Mouse (Mus musculus): ENCODE data around the gene Hist3h2ba.

Gene Hist3h2ba

DNA sequence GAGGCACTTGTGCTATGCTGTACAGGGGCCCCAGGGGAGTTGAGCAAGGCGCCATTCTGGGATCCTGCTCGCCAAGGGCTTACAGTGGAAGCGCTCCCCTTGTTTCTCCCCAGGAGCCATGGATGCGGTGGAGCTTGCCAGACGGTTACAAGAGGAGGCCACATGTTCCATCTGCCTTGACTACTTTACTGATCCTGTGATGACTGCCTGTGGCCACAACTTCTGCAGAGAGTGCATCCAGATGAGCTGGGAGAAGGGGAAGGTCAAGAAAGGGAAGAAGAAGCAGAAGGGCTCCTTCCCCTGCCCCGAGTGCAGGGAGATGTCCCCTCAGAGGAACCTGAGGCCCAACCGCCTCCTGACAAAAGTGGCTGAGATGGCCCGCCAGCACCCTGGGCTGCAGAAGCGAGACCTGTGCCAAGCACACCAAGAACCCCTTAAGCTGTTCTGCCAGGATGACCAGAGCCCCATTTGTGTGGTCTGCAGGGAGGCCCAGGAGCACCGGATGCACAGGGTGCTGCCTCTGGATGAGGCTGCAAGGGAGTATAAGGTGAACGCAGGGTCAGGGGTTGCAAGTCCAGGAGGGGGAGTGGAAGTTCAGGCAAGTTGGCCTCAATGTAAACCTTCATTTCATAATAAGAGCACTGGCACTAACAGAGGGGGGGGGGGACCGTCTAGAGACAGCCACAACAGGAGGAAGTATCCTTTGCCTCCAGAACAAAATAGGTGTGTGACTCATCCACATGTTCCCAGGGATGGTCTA is 16.5 kb downstream of the Hist3h2ba start:
- no peak for DNase-seq

DNA sequence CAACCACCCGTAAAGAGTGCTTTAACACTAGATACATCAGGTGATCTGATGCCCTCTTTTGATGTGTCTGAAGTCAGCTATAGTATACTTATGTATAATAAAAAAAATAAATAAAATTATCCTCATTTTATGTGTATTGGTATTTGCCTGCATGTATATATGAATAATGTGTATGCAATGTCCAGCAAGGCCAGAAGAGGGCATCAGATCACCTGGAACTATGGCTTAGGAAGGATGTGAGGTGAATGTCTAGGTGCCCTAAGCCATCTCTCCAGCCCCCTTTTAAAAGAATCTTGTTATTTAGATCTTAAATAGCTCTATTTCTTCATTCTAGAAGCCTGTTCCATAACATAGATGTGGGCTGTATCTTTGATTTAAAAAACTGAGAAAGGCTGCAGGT is 18.6 kb downstream of the Hist3h2ba start:
- peak; percentile 64 to 70 for DNase-seq

DNA sequence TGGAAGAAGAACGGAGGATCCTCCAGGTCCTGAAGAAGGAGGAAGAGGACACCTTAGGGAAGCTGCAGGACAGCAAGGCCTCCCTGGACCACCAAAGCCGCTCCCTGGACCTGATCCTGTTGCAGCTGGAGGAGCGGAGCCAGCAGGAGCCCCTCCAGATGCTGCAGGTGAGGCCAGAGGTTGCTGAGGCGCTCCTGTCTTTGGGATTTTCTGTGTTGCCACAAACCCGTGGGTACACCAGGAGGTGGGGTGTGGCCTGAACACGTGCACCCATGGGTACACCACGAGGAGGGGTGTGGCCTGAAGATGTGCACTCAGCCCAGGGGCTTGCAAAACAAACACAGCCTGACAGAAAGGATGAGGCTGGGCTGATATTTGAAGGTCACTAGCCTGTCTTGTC is 19.8 kb downstream of the Hist3h2ba start:
- DNase-seq = no peak

DNA sequence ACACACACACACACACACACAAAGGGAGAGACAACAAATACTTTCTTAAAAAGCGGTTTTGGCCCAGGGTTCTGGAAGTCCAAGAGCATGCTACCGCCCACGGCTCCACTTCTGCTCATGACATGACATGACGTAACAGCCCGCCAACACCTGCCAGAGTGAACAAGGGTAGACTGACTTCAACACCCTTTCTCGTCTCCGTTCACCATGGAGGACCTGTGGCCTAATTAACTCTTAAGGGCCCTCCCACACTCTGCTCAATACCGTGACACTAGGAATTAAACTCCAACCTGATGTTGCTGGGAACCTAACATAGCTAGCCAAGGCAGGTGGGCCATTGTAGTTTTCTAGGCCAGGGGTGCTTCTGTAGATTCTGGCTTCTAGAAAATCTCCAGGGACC is 20.3 kb downstream of the Hist3h2ba start:
- DNase-seq = no peak

DNA sequence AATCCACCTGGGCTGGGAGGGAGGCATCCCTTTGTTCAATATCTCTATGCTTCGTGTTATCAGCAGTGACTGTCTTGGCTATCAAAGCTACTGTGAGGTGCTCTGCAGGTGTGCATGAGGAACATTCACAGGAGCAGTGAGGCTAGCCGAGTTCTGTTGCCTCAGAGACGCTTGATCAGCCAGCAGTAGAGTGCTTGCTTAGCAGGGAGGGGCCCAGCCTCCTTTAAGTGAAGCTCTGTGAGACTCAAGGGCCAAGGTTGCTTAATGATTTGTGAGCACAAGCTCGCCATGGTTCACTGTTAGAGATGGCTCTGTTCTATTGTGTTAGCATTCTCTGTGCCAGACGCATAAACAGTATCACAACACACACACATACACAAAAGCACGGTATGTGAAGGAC is 20.9 kb downstream of the Hist3h2ba start:
- no peak for DNase-seq

DNA sequence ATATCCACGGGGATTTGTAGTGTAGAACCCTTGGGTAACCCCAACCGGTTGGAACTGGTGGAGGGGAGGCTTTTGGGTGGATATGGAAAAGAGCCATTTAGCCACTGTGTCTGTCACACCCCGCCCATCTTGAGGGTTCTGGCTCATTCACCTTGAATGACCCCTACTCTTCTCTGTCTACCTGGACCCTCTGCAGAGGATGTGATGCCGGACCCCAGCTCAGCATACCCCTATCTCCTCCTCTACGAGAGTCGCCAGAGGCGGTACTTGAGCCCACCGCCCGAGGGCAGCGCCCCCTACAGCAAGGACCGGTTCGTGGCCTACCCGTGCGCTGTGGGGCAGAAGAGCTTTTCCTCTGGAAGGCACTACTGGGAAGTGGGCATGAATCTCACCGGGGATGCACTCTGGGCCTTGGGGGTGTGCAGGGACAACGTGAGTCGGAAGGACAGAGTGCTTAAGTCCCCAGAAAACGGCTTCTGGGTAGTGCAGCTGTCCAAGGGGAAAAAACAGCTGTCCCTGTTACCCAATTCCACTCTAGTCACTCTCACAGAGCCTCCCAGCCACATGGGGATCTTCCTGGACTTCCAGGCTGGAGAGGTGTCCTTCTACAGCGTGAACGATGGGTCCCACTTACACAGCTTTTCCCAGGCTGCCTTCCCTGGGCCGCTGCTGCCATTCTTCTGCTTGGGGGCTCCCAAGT is 22.3 kb downstream of the Hist3h2ba start:
- DNase-seq = no peak

DNA sequence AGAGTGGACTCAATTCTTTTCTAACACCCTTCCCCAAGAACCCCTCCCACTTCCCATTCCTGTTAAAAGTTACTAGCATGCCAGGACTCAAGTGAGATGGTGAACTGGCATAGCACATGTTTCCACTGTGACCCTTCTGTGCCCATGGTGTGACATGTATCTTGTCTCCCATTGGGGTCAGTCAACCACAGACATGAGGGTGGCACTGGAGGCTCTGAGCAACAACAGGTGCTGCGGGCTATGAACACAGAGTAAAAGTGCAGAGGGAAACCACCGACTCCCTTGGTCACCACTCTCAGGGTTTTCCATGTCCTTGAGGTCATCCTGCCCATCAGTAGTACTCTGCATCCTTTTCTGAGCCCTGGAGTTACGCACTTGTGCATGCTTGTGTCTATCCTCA is 23.1 kb downstream of the Hist3h2ba start:
- no peak for DNase-seq

DNA sequence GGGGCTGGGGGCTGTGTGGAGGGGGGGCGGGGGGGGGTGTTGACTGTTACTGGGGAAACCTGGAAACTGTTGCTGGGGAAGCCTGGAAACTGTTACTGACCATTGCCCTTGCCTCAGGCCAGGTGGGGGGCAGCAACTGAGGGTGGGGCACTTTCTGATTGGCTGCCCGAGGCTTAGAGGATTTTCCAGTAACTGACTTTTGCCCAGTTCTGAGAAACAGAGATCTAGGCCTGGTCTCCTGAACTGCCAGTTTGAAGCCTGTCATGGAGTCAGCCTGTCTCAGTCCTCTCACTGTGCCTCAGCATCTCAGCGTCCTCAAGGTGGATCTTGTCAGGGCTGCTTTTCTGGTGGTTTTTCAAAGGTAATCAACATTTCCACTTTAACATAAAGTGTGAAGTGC is 25.7 kb downstream of the Hist3h2ba start:
- DNase-seq = no peak

DNA sequence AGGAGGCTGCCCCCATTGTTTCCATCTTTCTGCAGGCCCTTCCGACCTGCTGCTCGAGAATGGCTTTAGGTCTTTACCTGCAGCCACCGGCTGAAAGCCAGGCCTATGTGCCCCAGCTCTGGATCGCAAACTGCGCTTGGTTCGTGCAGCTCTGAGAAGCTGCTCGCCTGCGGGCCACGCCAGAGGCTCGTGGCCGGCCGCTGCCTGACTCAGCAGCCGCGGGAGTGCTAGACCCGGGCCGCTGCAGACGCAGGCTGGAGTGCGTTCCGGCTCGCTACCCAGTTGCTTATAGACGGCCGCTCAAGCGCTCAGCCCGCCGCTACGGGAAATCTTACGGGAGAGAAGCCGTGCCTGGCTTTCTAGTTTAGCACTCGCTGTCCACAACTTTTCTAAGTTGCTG is 28.4 kb downstream of the Hist3h2ba start:
- DNase-seq = peak in 1 of 2 experiments; percentile 28

DNA sequence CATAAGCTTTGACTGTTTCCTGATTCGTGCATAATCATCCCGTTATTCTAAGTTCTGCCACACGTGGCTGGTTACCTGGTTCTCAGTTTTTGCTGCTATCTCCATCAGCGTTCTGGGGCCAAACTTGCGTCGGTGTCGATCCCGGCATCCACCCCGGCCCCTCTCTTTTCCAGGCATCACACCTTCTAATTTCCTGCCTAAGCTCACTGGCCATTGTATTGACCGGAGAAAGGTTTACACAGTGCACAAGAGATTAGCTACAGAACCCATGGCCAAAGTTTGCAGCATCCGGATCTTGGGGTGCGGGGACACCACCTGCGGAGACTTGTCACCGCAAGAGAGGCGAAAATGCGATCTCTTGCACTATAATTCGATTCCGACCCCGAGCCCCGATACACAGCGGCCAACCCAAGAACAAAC is 28.9 kb downstream of the Hist3h2ba start:
- DNase-seq = no peak

DNA sequence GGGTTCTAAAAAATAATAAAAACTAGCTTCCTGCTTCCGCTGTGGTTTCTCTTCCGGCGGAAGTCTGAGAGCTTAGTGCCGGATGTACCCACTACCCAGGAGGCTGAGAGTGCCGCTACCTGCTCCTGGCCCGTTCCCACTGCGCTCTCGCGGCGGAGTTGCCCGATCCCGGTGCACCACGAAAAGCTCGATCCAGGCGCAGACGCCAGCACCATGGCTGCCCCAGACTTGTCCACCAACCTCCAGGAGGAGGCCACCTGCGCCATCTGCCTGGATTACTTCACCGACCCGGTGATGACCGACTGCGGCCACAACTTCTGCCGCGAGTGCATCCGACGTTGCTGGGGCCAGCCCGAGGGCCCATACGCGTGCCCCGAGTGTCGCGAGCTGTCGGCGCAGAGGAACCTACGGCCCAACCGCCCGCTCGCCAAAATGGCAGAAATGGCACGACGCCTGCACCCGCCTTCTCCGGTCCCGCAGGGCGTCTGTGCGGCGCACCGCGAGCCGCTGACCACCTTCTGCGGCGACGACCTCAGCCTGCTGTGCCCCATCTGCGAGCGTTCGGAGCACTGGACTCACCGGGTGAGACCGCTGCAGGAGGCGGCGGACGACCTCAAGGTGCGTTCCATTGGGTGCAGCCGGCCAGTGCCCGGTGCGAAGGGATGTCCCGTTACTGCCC is 29.4 kb downstream of the Hist3h2ba start, which contains the start of gene Trim11:
Trim11 (plus strand) TSS at position 67 of the 679 bp plus-strand sequence.
- DNase-seq = peak; percentile 76 to 77

DNA sequence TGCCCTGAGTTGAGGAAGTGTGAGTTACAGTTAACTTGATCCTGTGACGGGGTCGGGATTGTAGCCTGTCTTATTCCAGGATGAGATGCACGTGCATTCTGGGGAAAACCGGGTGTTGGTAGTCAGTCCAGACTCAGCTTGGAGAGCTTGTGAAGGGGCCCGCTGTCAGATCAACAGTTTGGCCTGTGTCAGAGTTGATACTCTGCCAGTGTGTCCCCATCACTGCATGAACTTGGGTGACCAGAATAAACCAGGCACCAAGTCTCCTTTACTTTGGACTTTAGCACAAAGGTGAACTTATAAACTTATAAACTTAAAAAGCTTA is 29.9 kb downstream of the Hist3h2ba start:
- DNase-seq = no peak

DNA sequence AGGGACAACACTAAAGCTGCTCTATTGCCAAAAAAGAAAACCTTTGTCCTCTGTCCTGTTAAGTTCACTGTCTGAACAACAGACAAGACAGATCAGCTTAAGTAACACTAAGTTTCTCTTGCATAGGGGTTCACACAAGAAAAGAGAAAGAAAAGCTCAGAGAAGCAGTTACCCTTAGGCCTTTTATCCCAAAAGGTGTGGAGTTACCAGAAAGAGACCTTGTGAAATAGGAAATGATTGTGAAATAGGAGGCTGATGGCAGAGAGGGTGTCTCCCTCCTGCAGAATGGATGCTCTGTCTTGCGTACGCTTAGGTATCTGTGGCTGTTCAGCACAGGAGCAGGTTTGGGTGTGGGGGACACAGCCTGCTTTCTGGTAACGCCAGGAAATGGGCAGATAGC is 30.5 kb downstream of the Hist3h2ba start:
- no peak for DNase-seq

DNA sequence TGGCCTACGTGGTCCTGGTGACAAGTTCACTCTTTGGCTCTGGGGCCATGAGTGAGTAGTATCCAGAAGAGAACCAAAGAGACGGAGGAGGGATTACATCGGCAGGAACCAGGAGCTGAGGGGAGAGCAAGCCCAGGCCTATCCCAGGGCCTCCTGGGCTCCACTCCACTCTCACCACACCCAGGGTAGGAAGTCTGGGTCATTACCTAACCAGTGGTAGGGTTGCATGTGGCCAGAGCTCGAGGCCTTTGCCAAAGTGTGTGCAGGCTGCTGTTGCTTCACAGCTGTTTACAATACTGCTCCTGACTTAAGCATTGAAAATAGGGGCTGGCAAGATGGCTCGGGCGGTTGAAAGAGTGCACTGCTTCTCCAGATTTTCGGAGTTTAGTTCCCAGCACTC is 30.9 kb downstream of the Hist3h2ba start:
- no peak for DNase-seq

DNA sequence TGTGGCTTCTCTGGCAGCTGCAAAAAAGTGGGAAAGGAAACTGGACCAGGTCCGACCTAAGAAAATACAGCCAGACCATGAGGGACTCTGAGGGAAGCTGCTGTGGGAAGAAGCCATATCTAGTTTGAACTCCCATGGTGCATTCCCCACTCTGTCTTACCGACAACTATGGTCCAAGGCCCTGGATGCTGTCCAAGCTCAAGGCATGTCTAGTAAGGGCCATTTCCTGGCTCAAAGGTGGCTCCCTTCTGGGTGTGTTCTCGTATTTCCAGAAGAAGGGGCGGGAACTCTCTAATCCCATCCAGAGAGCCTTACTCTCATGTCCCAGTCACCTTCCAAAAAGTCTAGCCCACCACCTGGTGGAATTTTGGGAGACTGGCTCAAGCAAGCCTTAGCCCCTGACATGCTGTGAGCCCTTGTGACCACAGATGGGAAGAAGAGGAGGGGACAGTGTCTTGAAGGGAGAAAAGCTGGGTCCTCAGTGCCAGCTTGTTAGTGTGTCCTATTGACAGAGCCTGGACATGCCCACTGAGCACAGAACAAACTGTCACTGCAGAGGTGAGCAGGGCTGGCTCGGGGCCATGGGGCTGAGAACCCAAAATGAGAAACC is 31.8 kb downstream of the Hist3h2ba start:
- peak; percentile 41 to 58 for DNase-seq

DNA sequence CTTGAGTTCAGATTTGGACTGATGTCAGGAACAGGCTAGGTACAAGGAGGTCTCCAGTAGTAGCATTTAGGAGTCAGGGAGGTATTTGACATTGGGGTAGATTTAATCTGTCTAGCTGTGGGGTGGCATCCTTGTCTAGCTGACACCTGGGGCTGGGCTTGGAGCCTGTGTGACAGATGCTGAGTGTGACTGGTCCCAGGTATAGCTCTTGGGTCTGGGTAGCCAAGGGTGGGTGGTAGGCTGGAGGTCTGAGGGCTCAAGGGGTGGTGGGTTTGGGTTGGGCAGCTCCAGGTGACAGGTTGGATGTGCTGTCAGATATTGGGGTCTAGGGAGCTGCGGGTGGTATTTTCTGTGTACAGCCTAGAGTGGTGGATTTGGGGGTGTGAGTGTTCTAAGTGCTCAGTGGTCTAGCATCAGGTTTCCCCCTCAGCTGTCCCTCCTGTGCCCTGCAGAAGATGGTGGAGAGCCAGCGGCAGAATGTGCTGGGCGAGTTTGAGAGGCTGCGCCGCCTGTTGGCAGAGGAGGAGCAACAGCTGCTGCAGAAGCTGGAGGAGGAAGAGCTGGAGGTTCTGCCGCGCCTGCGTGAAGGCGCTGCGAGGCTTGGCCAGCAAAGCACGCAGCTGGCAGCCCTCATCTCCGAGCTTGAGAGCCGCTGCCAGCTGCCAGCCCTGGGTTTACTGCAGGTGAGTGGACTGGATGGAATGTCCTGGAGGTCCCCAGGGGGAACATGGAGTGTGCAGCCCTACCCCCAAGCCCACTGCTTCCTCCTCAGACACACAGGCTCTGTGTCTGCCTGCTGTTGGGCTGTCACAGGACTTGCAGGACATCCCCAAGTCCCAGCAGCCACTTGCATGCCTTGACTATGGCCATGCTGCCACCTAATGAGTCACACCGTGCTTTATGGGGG is 33.1 kb downstream of the Hist3h2ba start:
- peak; percentile 69 to 79 for DNase-seq

DNA sequence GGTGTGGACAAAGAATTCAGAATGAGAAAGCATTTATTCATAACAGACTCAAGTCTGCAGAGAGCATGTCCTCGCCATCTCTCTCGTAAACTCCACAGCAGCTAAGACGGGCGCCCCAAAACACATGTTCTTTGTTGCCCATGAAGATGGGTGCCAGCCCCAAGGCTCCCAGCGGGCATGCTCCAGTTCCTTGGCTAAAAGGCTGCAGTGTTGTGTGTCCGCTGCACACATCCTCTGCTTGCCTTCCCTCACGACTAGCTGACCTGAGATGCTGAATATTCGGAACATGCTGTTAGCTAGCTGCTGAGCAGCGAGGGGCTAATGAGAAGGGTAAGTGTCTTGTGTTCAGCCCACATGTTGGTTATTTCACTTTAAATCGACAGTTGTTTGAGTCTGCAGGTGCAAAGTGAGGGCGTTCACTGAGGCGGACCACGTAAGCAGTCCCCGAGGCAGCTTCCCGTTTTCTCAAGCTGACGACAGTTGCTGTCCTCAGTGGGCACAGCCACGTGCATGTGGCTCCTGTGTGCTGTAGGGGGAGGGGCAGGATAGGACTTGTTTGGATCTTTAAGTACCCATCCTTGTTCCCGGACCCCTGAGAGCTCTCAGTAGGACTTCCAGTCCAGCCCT is 33.9 kb downstream of the Hist3h2ba start:
- DNase-seq = no peak

DNA sequence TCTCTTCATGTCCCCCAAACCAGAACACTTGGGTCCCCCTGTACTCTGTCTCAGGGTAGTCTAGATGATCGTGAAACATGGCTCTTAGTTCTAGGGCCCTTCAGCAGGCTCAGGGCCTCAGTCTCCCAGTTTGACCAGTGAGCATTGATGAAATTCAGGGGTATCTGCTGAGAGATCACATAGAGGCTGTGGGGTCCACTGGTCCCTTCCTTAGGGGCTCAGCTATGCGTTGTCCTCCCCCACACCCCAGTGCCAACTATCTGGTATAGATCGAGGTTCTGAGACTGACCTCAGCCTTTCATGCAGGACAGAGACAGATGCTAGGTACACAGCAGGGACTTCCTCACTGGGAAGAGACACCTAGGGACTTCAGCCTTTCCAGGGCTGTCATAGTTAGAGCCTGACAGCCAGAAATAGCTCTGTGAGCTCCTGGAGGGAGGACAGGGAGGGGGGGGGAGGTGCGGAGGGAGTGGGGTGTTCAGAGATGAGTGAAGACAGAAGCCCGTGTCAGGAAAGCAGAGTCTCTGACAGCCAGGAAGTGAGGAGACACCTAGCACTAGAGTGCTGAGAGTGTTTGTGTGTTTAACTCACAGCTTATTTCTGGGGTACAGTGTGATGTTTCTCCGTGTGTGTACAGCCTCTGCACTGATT is 35.1 kb downstream of the Hist3h2ba start:
- DNase-seq = no peak

DNA sequence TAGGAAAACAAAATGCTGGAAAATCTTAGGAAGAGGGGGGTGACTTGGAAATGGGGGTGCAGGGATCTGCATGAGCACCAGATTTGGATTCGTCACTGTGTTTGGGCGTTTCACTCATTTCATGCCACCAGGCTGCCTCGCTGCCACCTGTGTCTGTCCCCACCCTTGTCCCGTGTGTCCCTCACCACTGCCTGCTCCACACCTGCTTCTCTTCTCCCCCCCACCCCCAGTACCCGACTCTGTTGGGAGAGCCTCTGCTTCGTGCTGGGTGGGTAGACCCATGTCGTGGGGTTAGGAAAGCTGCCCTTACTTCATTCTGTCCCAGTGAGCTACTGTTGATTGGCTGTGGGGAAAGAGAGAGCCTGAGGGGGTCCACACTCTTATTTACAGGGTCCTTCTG is 35.9 kb downstream of the Hist3h2ba start:
- no peak for DNase-seq

DNA sequence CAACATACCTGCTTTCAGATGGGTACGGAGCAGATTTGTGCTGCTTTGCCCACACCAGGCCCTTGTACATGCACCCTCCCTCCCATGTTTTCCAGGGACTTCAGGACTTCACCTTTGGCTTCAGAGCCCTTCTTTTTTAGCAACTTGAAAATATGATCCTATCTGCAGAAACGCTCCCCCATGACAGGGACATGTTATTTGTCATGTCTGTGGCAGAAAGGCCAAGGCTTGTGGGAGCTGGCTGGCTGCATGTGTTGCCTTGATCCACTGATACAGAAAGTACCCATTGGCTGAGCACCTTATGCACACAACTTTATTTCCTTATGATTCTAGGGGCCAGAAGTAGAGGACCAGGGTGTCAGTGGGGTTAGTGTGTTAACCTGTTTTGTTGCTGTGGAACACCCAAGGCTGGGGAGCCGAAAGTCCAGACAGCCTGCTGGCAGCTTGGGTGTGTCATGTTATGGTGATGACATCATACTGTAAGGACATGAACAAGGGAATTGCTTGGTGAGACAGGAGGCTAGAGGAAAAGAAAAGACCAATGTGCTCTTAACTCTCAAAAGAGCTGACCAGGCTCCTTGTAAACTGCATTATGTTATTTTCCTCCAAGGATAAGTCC is 36.7 kb downstream of the Hist3h2ba start:
- DNase-seq = no peak

DNA sequence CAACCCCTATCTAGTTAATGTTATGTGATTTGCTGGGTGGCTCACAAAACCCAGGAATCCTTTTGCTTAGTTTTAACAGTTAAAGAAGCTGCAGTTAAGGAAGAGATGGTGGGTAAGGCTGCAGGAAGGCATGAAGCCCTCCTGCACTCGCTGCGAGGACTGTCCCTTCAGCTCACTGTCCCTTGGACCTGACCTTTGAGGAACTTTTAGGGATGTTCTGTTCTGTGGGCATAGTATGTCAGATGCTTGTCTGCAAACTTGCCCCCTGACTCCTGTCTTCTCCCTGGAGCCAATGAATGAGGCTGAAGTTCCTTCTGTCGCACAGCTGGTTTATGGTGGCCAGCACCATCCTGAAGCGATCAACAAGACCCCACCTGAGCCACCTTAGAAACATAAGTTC is 40.4 kb downstream of the Hist3h2ba start:
- DNase-seq = no peak

All from cerebellum, postnatal 10 days (tissue).